Mouse (Mus musculus) heart, postnatal 0 days (tissue): ENCODE data around the gene Galnt11.
"Not testable (repeated sequence)": the region's sequence is repeated elsewhere in the genome, so short reads cannot be mapped to it uniquely, and the experiment has no call there.

Source experiments
- CTCF ChIP-seq: IDR thresholded peaks from 2 replicates; pipeline ENCODE4 v1.5.1; 2016; ENCODE audit warnings: antibody characterized with exemption, control low read depth, low read depth
- EP300 ChIP-seq: IDR thresholded peaks from 2 replicates; pipeline ENCODE4 v1.6.1; 2016; ENCODE audit warnings: antibody characterized with exemption, low read depth

GRCm38 (mm10) chr5:25178543-25178942, 43.2 kb upstream of the Galnt11 start:
- TF ChIP-seq CTCF, EP300: not testable (repeated sequence)
